Mouse (Mus musculus) yolk sac, embryonic 10.5 days (tissue): ENCODE data around the gene Plekhd1.

Experiments
- DNase-seq: peaks from one replicate; pipeline ENCODE4 v3.0.0-alpha.2; 2017; ENCODE audit warnings: low spot score

The Plekhd1 gene

GRCm38 (mm10) chr12:80699144-80699531 lies 6.7 kb downstream of the Plekhd1 start:
- no peak for DNase-seq

- DNase-seq, result no peak
Measured at GRCm38 (mm10) chr12:80701332-80701731, 8.9 kb downstream of the Plekhd1 start.

- no peak for DNase-seq
Measured at GRCm38 (mm10) chr12:80706208-80706914, 14.0 kb downstream of the Plekhd1 start.

GRCm38 (mm10) chr12:80706915-80707604 lies 14.7 kb downstream of the Plekhd1 start:
- DNase-seq, result no peak

GRCm38 (mm10) chr12:80715915-80716314 lies 23.5 kb downstream of the Plekhd1 start:
- DNase-seq, result no peak

GRCm38 (mm10) chr12:80719141-80719540 lies 26.8 kb downstream of the Plekhd1 start:
- no peak for DNase-seq

GRCm38 (mm10) chr12:80720507-80720906 lies 28.1 kb downstream of the Plekhd1 start:
- no peak for DNase-seq

- DNase-seq, result no peak
Measured at GRCm38 (mm10) chr12:80721458-80721857, 29.1 kb downstream of the Plekhd1 start.

- DNase-seq, result peak; percentile 74
Measured at GRCm38 (mm10) chr12:80724853-80725559, 32.6 kb downstream of the Plekhd1 start.

- no peak for DNase-seq
Measured at GRCm38 (mm10) chr12:80728207-80728606, 35.8 kb downstream of the Plekhd1 start.

- no peak for DNase-seq
Measured at GRCm38 (mm10) chr12:80728814-80729213, 36.4 kb downstream of the Plekhd1 start.

- DNase-seq, result no peak
Measured at GRCm38 (mm10) chr12:80729758-80730530, 37.6 kb downstream of the Plekhd1 start.

GRCm38 (mm10) chr12:80730567-80730966 lies 38.2 kb downstream of the Plekhd1 start:
- DNase-seq, result peak; percentile 65

GRCm38 (mm10) chr12:80734526-80735470 lies 42.4 kb downstream of the Plekhd1 start:
- DNase-seq, result no peak

- no peak for DNase-seq
Measured at GRCm38 (mm10) chr12:80736464-80737282, 44.3 kb downstream of the Plekhd1 start.

- DNase-seq, result no peak
Measured at GRCm38 (mm10) chr12:80737283-80737600, 44.9 kb downstream of the Plekhd1 start.

GRCm38 (mm10) chr12:80739482-80739881 lies 47.1 kb downstream of the Plekhd1 start:
- no peak for DNase-seq

- no peak for DNase-seq
Measured at GRCm38 (mm10) chr12:80744614-80745013, 52.2 kb downstream of the Plekhd1 start.

- no peak for DNase-seq
Measured at GRCm38 (mm10) chr12:80746031-80746813, 53.8 kb downstream of the Plekhd1 start.
